Mouse (Mus musculus): ENCODE results near the gene Ptcd2. TPM values are rescaled to one million over a fixed set of nuclear protein-coding genes. Genes with fewer than 3 reads are reported as not detected.
"Not testable (repeated sequence)": the region's sequence is repeated elsewhere in the genome, so short reads cannot be mapped to it uniquely, and the experiment has no call there.

Gene Ptcd2
- polyA plus RNA-seq, 1 experiment, result 27.2 TPM

- Histone ChIP-seq H3K36me3 (ENCODE audit: control insufficient read depth, insufficient read depth) (peaks cover 41% of the 10 kb centered on the region), H3K27me3 (ENCODE audit: control insufficient read depth, insufficient read depth, insufficient read length) (no peaks in the 10 kb centered on the region), H3K4me3 (ENCODE audit: insufficient read depth, poor library complexity, severe bottlenecking) (peak overlapping the region; percentile 82), H3K79me3 (ENCODE audit: low read depth) (peaks cover 19% of the 10 kb centered on the region), H3K79me2 (ENCODE audit: control insufficient read depth, insufficient read depth) (peaks cover 52% of the 10 kb centered on the region), H3ac (ENCODE audit: control insufficient read depth, insufficient read length, low read depth) (peak overlapping the region; percentile 96)
- TF ChIP-seq USF1 (IDR thresholded peaks at IDR 0.05; ENCODE audit: low read depth) (no peak), CTCF (IDR thresholded peaks at IDR 0.05; ENCODE audit: control insufficient read depth, insufficient read depth, insufficient read length) (no peak), MAX (IDR thresholded peaks at IDR 0.05) (no peak), MYOG (IDR thresholded peaks at IDR 0.05; ENCODE audit: control insufficient read depth, extremely low read depth, insufficient read length) (no peak)
These were observed 468 bp downstream of the Ptcd2 start for GRCm38 (mm10) chr13:99343876-99344598.

- peaks cover 47% of the 10 kb centered on the region for H3K79me2 ChIP-seq (ENCODE audit: control insufficient read depth, insufficient read depth)
- H3K36me3 ChIP-seq (ENCODE audit: control insufficient read depth, insufficient read depth), result peaks cover 45% of the 10 kb centered on the region
- H3ac ChIP-seq (ENCODE audit: control insufficient read depth, insufficient read length, low read depth), result no peak overlapping the region
- H3K27me3 ChIP-seq (ENCODE audit: control insufficient read depth, insufficient read depth, insufficient read length), result no peaks in the 10 kb centered on the region
- no peak overlapping the region for H3K4me3 ChIP-seq (ENCODE audit: insufficient read depth, poor library complexity, severe bottlenecking)
- TF ChIP-seq CEBPB (IDR thresholded peaks at IDR 0.05; ENCODE audit: low read depth), result no peak
- no peak for TF ChIP-seq MAX (IDR thresholded peaks at IDR 0.05)
- no peak for TF ChIP-seq FOSL1 (IDR thresholded peaks at IDR 0.05; ENCODE audit: insufficient read depth, low read length, poor library complexity, severe bottlenecking)
- no peak for TF ChIP-seq MYOD1 (IDR thresholded peaks at IDR 0.05; ENCODE audit: control insufficient read depth, insufficient read length, low read depth)
- no peak for TF ChIP-seq MYOG (IDR thresholded peaks at IDR 0.05; ENCODE audit: control insufficient read depth, extremely low read depth, insufficient read length)
- TF ChIP-seq USF1 (IDR thresholded peaks at IDR 0.05; ENCODE audit: low read depth), result no peak
- no peak for TF ChIP-seq CTCF (IDR thresholded peaks at IDR 0.05; ENCODE audit: control insufficient read depth, insufficient read depth, insufficient read length)
- H3K79me3 ChIP-seq (ENCODE audit: low read depth), result peaks cover 14% of the 10 kb centered on the region
These were observed 3.0 kb downstream of the Ptcd2 start for GRCm38 (mm10) chr13:99341504-99341903.

GRCm38 (mm10) chr13:99337510-99337909 lies 7.0 kb downstream of the Ptcd2 start:
- H3K36me3 ChIP-seq (ENCODE audit: control insufficient read depth, insufficient read depth), result peaks cover 77% of the 10 kb centered on the region
- TF ChIP-seq FOSL1 (IDR thresholded peaks at IDR 0.05; ENCODE audit: insufficient read depth, low read length, poor library complexity, severe bottlenecking) (no peak), CTCF (IDR thresholded peaks at IDR 0.05; ENCODE audit: control insufficient read depth, insufficient read depth, insufficient read length) (no peak), MYOD1 (IDR thresholded peaks at IDR 0.05; ENCODE audit: control insufficient read depth, insufficient read length, low read depth) (no peak), USF1 (IDR thresholded peaks at IDR 0.05; ENCODE audit: low read depth) (no peak), MYOG (IDR thresholded peaks at IDR 0.05; ENCODE audit: control insufficient read depth, extremely low read depth, insufficient read length) (no peak), CEBPB (IDR thresholded peaks at IDR 0.05; ENCODE audit: low read depth) (no peak), MAX (IDR thresholded peaks at IDR 0.05) (no peak)

GRCm38 (mm10) chr13:99331255-99331654 lies 13.2 kb downstream of the Ptcd2 start:
- Histone ChIP-seq H3K4me3 (ENCODE audit: insufficient read depth, poor library complexity, severe bottlenecking) (no peak overlapping the region), H3K27me3 (ENCODE audit: control insufficient read depth, insufficient read depth, insufficient read length) (no peaks in the 10 kb centered on the region), H3K79me2 (ENCODE audit: control insufficient read depth, insufficient read depth) (no peaks in the 10 kb centered on the region), H3ac (ENCODE audit: control insufficient read depth, insufficient read length, low read depth) (no peak overlapping the region), H3K36me3 (ENCODE audit: control insufficient read depth, insufficient read depth) (peaks cover 77% of the 10 kb centered on the region), H3K79me3 (ENCODE audit: low read depth) (no peaks in the 10 kb centered on the region)
- no peak for TF ChIP-seq FOSL1 (IDR thresholded peaks at IDR 0.05; ENCODE audit: insufficient read depth, low read length, poor library complexity, severe bottlenecking)
- TF ChIP-seq MAX (IDR thresholded peaks at IDR 0.05), result no peak
- no peak for TF ChIP-seq CEBPB (IDR thresholded peaks at IDR 0.05; ENCODE audit: low read depth)
- TF ChIP-seq CTCF (IDR thresholded peaks at IDR 0.05; ENCODE audit: control insufficient read depth, insufficient read depth, insufficient read length), result no peak
- TF ChIP-seq MYOG (IDR thresholded peaks at IDR 0.05; ENCODE audit: control insufficient read depth, extremely low read depth, insufficient read length), result no peak
- no peak for TF ChIP-seq MYOD1 (IDR thresholded peaks at IDR 0.05; ENCODE audit: control insufficient read depth, insufficient read length, low read depth)
- no peak for TF ChIP-seq USF1 (IDR thresholded peaks at IDR 0.05; ENCODE audit: low read depth)

More at GRCm38 (mm10) chr13:99337510-99337909, 7.0 kb downstream of the Ptcd2 start:
- no peak overlapping the region for H3ac ChIP-seq (ENCODE audit: control insufficient read depth, insufficient read length, low read depth)
- H3K79me2 ChIP-seq (ENCODE audit: control insufficient read depth, insufficient read depth), result peaks cover 9% of the 10 kb centered on the region
- H3K79me3 ChIP-seq (ENCODE audit: low read depth), result no peaks in the 10 kb centered on the region
- no peaks in the 10 kb centered on the region for H3K27me3 ChIP-seq (ENCODE audit: control insufficient read depth, insufficient read depth, insufficient read length)
- no peak overlapping the region for H3K4me3 ChIP-seq (ENCODE audit: insufficient read depth, poor library complexity, severe bottlenecking)

GRCm38 (mm10) chr13:99324337-99324685 lies 20.2 kb downstream of the Ptcd2 start:
- H3ac ChIP-seq (ENCODE audit: control insufficient read depth, insufficient read length, low read depth); H3K4me3 ChIP-seq (ENCODE audit: insufficient read depth, poor library complexity, severe bottlenecking): not testable (repeated sequence)
- peaks cover 52% of the 10 kb centered on the region for H3K36me3 ChIP-seq (ENCODE audit: control insufficient read depth, insufficient read depth)

GRCm38 (mm10) chr13:99323632-99324336 lies 20.7 kb downstream of the Ptcd2 start:
- H3K27me3 ChIP-seq (ENCODE audit: control insufficient read depth, insufficient read depth, insufficient read length), result no peaks in the 10 kb centered on the region
- H3K36me3 ChIP-seq (ENCODE audit: control insufficient read depth, insufficient read depth), result peaks cover 52% of the 10 kb centered on the region

More at GRCm38 (mm10) chr13:99324337-99324685, 20.2 kb downstream of the Ptcd2 start:
- H3K27me3 ChIP-seq (ENCODE audit: control insufficient read depth, insufficient read depth, insufficient read length); H3K79me2 ChIP-seq (ENCODE audit: control insufficient read depth, insufficient read depth); H3K79me3 ChIP-seq (ENCODE audit: low read depth): not testable (repeated sequence)

GRCm38 (mm10) chr13:99322915-99323314 lies 21.6 kb downstream of the Ptcd2 start:
- H3K4me3 ChIP-seq (ENCODE audit: insufficient read depth, poor library complexity, severe bottlenecking); H3ac ChIP-seq (ENCODE audit: control insufficient read depth, insufficient read length, low read depth); H3K79me3 ChIP-seq (ENCODE audit: low read depth); H3K27me3 ChIP-seq (ENCODE audit: control insufficient read depth, insufficient read depth, insufficient read length); H3K79me2 ChIP-seq (ENCODE audit: control insufficient read depth, insufficient read depth): not testable (repeated sequence)
- H3K36me3 ChIP-seq (ENCODE audit: control insufficient read depth, insufficient read depth), result peaks cover 51% of the 10 kb centered on the region

More at GRCm38 (mm10) chr13:99323632-99324336, 20.7 kb downstream of the Ptcd2 start:
- Histone ChIP-seq H3ac (ENCODE audit: control insufficient read depth, insufficient read length, low read depth) (peak overlapping the region; percentile 32), H3K79me3 (ENCODE audit: low read depth) (no peaks in the 10 kb centered on the region), H3K79me2 (ENCODE audit: control insufficient read depth, insufficient read depth) (no peaks in the 10 kb centered on the region), H3K4me3 (ENCODE audit: insufficient read depth, poor library complexity, severe bottlenecking) (no peak overlapping the region)
- TF ChIP-seq MYOD1 (IDR thresholded peaks at IDR 0.05; ENCODE audit: control insufficient read depth, insufficient read length, low read depth), result peak; percentile 94
- no peak for TF ChIP-seq CTCF (IDR thresholded peaks at IDR 0.05; ENCODE audit: control insufficient read depth, insufficient read depth, insufficient read length)
- no peak for TF ChIP-seq FOSL1 (IDR thresholded peaks at IDR 0.05; ENCODE audit: insufficient read depth, low read length, poor library complexity, severe bottlenecking)
- peak; percentile 29 for TF ChIP-seq MAX (IDR thresholded peaks at IDR 0.05)
- TF ChIP-seq USF1 (IDR thresholded peaks at IDR 0.05; ENCODE audit: low read depth), result no peak
- no peak for TF ChIP-seq MYOG (IDR thresholded peaks at IDR 0.05; ENCODE audit: control insufficient read depth, extremely low read depth, insufficient read length)
- peak; percentile 23 for TF ChIP-seq CEBPB (IDR thresholded peaks at IDR 0.05; ENCODE audit: low read depth)
